Mouse (Mus musculus) left cerebral cortex, adult 6 months (tissue): ENCODE results near the gene Psmd5. TPM values are rescaled to one million over a fixed set of nuclear protein-coding genes. Genes with fewer than 3 reads are reported as not detected.

ENCODE experiments used
- long read RNA-seq, 2 experiments: library from polyadenylated mRNA; unstranded; transcript quantifications; one replicate each; pipeline ENCODE4 v2.0.0; 2019 to 2020
- polyA plus RNA-seq: library from polyadenylated mRNA; unstranded; fragments of <200 nt; fragmentation: Nextera tagmentation; gene quantifications from 2 replicates; pipeline ENCODE4 v1.2.3, GENCODE M21; 2021

The Psmd5 gene
- 26.2 and 34.1 TPM in 2 replicates for polyA plus RNA-seq
- long read RNA-seq, experiment 1, full-length matches to known transcripts: 283 of 353 reads
- long read RNA-seq, experiment 1, partial matches to known transcripts: 8 of 353 reads
- long read RNA-seq, experiment 1, other reads (novel, unspliced or antisense): 62 of 353 reads
- long read RNA-seq, experiment 2, full-length matches to known transcripts: 54 of 75 reads
- long read RNA-seq, experiment 2, partial matches to known transcripts: 6 of 75 reads
- long read RNA-seq, experiment 2, other reads (novel, unspliced or antisense): 15 of 75 reads

DNA sequence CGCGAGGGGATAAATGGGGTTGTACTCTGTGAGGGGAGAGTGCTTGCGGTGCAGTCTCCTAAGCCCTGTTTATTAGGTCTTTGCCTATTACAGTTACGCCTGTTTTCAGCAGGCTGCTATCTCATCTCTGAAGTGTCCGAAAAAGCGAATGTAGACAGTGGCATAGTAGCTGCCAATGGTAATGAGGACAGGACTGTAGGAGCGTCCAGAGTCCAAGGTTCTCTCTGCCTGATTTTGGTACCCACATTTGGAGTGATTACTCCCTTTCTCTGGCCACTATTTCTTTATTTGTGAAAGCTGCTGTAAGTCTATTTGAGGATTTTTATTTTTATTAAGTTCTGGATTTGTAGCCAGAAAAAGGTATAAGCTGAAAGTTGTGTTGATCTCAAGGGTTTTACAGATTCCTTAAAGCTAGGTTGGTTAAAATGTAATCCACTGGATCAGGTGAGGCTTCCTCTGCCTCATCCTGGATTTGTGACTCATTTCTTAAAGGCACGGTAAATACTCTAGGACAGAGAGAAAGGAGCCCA, at the start of gene Psmd5:
Gene Psmd5 (minus strand): TSS at position 153 of the 530 bp plus-strand sequence.

DNA sequence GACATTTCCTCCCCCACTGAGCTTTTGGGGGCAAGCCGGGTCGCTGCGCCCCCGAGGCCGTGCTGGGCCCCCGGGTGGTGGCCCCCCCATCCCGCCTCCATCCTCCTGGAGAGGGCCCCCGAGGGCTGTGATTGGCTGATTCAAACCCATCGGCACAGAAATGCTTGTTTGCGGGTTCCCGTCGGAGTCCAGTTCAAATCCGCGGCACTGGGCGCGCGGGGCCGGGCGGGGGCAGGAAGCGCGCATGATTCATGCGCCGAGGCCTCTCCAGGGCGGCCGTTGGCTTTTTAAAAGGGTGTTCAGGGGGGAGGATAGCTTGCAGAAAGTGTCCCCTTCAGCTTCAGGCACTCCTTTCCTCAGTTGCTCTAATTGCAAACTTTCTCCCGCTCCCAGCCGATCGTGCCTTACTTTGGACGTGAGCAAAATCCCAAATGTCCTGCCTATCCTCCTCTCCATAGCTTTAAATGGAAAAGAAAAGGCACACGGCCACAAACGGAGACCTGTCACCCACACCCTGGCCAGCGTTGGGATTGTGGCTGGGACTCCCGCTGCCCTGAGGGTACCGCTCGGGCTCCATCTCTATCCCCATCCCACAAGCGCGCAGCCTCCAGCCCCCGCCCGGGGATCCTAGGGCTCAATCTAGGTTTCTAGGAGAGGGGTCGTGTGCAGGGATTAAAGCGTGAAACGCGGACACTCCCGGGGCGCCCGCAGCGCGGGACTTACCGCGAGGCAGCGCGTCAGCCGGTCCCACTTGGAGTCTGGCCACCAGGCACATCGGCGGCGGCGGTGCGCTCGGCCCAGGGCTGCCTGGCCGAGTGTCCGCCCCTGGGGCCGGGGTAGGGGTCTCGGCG, 38.7 kb upstream of the Psmd5 start, which contains the start of gene Phf19:
Gene Phf19 (minus strand): TSS at position 809 of the 851 bp plus-strand sequence.

DNA sequence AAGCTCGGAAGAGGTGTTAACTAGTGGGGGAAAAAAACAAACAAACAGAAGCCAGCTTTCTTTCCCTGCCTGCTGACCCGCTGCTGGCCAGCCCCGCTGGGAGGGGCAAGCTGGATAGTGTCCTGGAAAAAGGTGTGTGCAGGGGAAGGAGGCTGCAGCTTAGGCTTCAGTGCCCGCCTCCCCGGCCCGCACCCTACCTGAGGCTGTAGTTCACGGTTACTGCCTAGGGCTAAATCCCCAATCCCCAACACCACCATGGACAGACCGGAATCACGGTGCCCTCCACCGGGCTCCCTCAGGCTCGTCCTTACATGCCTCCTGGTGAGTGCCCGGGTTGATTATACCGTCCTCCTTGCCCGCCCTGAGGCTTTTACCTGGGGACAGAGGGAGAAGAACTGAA, 497 bp downstream of the Psmd5 start, which contains the start of gene Cutal:
Gene Cutal (plus strand): TSS at position 126 of the 400 bp plus-strand sequence.

DNA sequence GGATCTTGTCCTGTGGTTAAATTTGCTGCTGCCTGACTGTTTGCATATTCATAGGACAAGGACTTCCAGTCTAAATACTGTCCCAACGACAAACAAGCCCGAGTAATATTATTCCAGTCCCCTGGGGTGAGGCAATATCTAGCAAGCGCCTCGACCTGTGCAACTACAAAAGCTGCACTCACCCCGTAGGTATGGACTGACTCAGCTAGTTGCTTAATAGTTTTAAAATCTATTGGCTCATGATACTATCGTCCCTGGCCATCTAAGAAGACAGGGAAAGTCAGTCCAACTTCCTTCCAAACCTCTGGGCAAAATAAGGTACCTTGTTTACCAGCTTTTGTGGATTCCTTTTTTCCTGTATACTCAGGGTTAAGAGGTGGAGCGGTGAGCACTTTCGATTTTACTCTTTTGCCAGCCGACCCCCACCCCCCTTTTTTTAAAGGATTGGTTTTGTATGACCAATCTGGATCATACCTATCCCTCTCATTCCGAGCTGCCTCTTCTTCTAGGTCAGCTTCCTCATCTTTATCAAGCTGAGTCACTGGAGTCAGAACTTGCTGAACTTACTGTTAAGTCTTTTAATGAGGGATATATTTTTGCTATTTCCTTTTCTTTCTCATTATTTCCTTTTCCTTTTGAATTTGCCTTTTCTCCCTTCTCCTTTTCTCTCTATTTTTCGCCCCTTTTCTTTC, 41.9 kb downstream of the Psmd5 start, which contains the start of gene Gm34653:
Gene Gm34653 (plus strand): TSS at position 242 of the 692 bp plus-strand sequence.

DNA sequence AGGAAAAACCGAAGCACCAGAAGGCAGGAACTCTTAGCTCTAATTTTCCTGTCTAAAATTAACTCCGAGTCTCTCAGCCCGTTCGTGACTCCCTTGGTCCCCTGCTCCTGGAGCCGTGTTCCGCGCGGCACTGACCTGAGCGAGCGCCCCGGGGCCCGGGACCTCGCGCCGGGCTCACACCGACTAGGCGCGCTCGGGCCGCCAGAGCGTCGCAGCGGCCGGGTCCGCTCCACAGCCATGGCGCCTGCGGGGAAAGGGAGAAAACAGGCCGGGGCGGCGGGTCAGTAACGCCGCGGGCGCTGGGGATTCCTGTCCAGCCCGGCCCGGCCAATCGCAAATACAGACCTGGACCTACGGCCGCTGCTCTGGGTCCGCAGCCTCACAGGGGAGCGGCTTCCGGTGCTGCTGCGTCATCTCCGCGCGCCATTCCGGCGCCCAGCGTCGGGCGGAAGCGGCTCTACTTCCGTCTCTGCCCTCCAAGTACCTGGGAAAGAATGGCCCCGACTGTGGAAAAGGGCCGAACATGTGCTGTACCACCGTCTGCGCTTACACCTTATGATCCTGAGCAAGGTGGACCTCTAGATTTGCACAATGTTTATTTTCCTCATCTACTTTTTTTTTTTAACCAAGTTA, 48.8 kb downstream of the Psmd5 start, which contains the start of gene Fbxw2:
Gene Fbxw2 (minus strand): TSS at position 485 of the 633 bp plus-strand sequence.

Other genes with a start within 250 kb of the Psmd5 start
- gene Gapvd1, start 119.7 kb downstream of the Psmd5 start, polyA plus RNA-seq: 21.1 and 33.6 TPM in 2 replicates
- gene Hspa5, start 103.0 kb downstream of the Psmd5 start, polyA plus RNA-seq: 227 and 228 TPM in 2 replicates
- gene Rabepk, start 75.1 kb downstream of the Psmd5 start, polyA plus RNA-seq: 40.3 and 60.3 TPM in 2 replicates
- gene Fbxw2, start 48.7 kb downstream of the Psmd5 start, polyA plus RNA-seq: 57.6 and 117 TPM in 2 replicates
- gene Gm34653, start 42.0 kb downstream of the Psmd5 start, polyA plus RNA-seq: 0.13 TPM in 1 of 2 replicates, not detected in the other
- gene Cutal, start 572 bp downstream of the Psmd5 start, polyA plus RNA-seq: 0.09 and 0.38 TPM in 2 replicates
- 0.13 and 0.16 TPM in 2 replicates for gene Phf19, start 39.1 kb upstream of the Psmd5 start, polyA plus RNA-seq
- 0.67 and 1.0 TPM in 2 replicates for gene Traf1, start 86.8 kb upstream of the Psmd5 start, polyA plus RNA-seq
- 0.19 and 0.39 TPM in 2 replicates for gene Hc, start 186.5 kb upstream of the Psmd5 start, polyA plus RNA-seq
- gene AI182371, start 226.6 kb upstream of the Psmd5 start, polyA plus RNA-seq: 0.11 TPM in 1 of 2 replicates, not detected in the other
- gene Cntrl, start 234.5 kb upstream of the Psmd5 start, polyA plus RNA-seq: 1.1 and 1.3 TPM in 2 replicates